Comparison of ENCODE assay signal across 16 mouse cellular contexts in genomic region chr2:94479903-94480595, GRCm38 (mm10). TPM values are rescaled to one million over a fixed set of nuclear protein-coding genes. Genes with fewer than 3 reads are reported as not detected.
A peak's percentile ranks its signal among the peaks of the same experiment; 100 is the strongest.
DNase-seq lines count a peak whose midpoint lies in the region; ATAC-seq and TF ChIP-seq lines count a peak whose summit lies in the region.
"Had no signal": no experiment of that assay in that cellular context is flagged by ENCODE, and none has a peak within 500 bp of the region (broad histone marks: within the 10 kb centered on the region; RNA-seq: fewer than 3 reads in every experiment).

No protein-coding gene starts in this region.

- ATAC-seq in frontal cortex, adult (ENCODE audit: low TSS enrichment): peak; percentile 71
- ATAC-seq in midbrain, postnatal 0 days (ENCODE audit: low FRiP score): no peak
- no peak for ATAC-seq in liver, embryonic 12.5 days
- ATAC-seq: midbrain, embryonic 15.5 days had no signal

- H3K4me3 ChIP-seq in midbrain, postnatal 0 days (ENCODE audit: low read depth, low read length): no peak overlapping the region
- no peak overlapping the region for H3K4me3 ChIP-seq in midbrain, embryonic 10.5 days
- no peak overlapping the region for H3K4me3 ChIP-seq in liver, embryonic 12.5 days
- H3K4me3 ChIP-seq: erythroblast, embryonic 14.5 days; heart, embryonic 15.5 days; hindbrain, embryonic 13.5 days; limb, embryonic 12.5 days; midbrain, embryonic 15.5 days; neural tube, embryonic 13.5 days had no signal

- H3K9me3 ChIP-seq in midbrain, postnatal 0 days (ENCODE audit: low read length): no peaks in the 10 kb centered on the region
- H3K9me3 ChIP-seq in midbrain, embryonic 10.5 days (replicated peaks): no peaks in the 10 kb centered on the region
- H3K9me3 ChIP-seq in liver, embryonic 12.5 days (replicated peaks): no peaks in the 10 kb centered on the region
- H3K9me3 ChIP-seq: heart, embryonic 15.5 days; hindbrain, embryonic 13.5 days; limb, embryonic 12.5 days; midbrain, embryonic 15.5 days; neural tube, embryonic 13.5 days had no signal

- H3K9ac ChIP-seq in midbrain, postnatal 0 days (replicated peaks; ENCODE audit: low read length, poor library complexity, severe bottlenecking): no peak overlapping the region
- no peak overlapping the region for H3K9ac ChIP-seq in liver, embryonic 12.5 days
- H3K9ac ChIP-seq: heart, embryonic 15.5 days; hindbrain, embryonic 13.5 days; limb, embryonic 12.5 days; midbrain, embryonic 15.5 days; neural tube, embryonic 13.5 days had no signal

- no peaks in the 10 kb centered on the region for H3K4me1 ChIP-seq in midbrain, postnatal 0 days (ENCODE audit: insufficient read depth, low read length)
- H3K4me1 ChIP-seq in midbrain, embryonic 10.5 days: no peaks in the 10 kb centered on the region
- no peaks in the 10 kb centered on the region for H3K4me1 ChIP-seq in liver, embryonic 12.5 days

- no peak overlapping the region for H3K27ac ChIP-seq in midbrain, postnatal 0 days (ENCODE audit: low read depth, low read length)
- H3K27ac ChIP-seq in midbrain, embryonic 10.5 days (replicated peaks): no peak overlapping the region
- no peak overlapping the region for H3K27ac ChIP-seq in liver, embryonic 12.5 days
- H3K27ac ChIP-seq: heart, embryonic 15.5 days; hindbrain, embryonic 13.5 days; limb, embryonic 12.5 days; macrophage; midbrain, embryonic 15.5 days; neural tube, embryonic 13.5 days had no signal

- intact Hi-C loops in left cerebral cortex, postnatal 4 days (cut with DNase I): loop anchor here (10.0 kb wide), 1 partner anchor 285 kb away; no protein-coding TSS in a partner anchor

- no peaks in the 10 kb centered on the region for H3K27me3 ChIP-seq in midbrain, postnatal 0 days (ENCODE audit: insufficient read depth, low read length)
- H3K27me3 ChIP-seq in midbrain, embryonic 10.5 days (ENCODE audit: low read depth, poor library complexity, severe bottlenecking): no peaks in the 10 kb centered on the region
- no peaks in the 10 kb centered on the region for H3K27me3 ChIP-seq in liver, embryonic 12.5 days (replicated peaks)
- H3K27me3 ChIP-seq: heart, embryonic 15.5 days; hindbrain, embryonic 13.5 days; limb, embryonic 12.5 days; midbrain, embryonic 15.5 days; neural tube, embryonic 13.5 days had no signal

- 81% methylated on average over 20 of the region's 20 CpGs for WGBS in midbrain, postnatal 0 days
- WGBS in midbrain, embryonic 10.5 days: 87% methylated on average over 20 of the region's 20 CpGs
- WGBS in liver, embryonic 12.5 days (ENCODE audit: insufficient replicate concordance): 66% methylated on average over 20 of the region's 20 CpGs

- H3K36me3 ChIP-seq in midbrain, postnatal 0 days (ENCODE audit: insufficient read depth, low read length): no peaks in the 10 kb centered on the region
- no peaks in the 10 kb centered on the region for H3K36me3 ChIP-seq in midbrain, embryonic 10.5 days
- H3K36me3 ChIP-seq in liver, embryonic 12.5 days: no peaks in the 10 kb centered on the region
- H3K36me3 ChIP-seq: heart, embryonic 15.5 days; hindbrain, embryonic 13.5 days; limb, embryonic 12.5 days; midbrain, embryonic 15.5 days; neural tube, embryonic 13.5 days had no signal

- no peak for DNase-seq in frontal cortex, postnatal 10 days (ENCODE audit: low spot score in 2 of 2)
- peak; percentile 82 for DNase-seq in midbrain, postnatal 0 days (ENCODE audit: low spot score)
- no peak for DNase-seq in midbrain, embryonic 10.5 days (ENCODE audit: low spot score)
- DNase-seq in cerebellum, postnatal 10 days: peak; percentile 96 to 97
- DNase-seq in left cerebral cortex, postnatal 4 days: peak; percentile 90
- no peak for DNase-seq in gastrocnemius, adult 8-10 months (ENCODE audit: low spot score in 2 of 2)
- DNase-seq: kidney, adult 2 months had no signal

- TF ChIP-seq CTCF in midbrain, postnatal 0 days (IDR thresholded peaks at IDR 0.05): no peak

- no peak overlapping the region for H3K4me2 ChIP-seq in midbrain, postnatal 0 days (ENCODE audit: low read depth, low read length, poor library complexity, severe bottlenecking)
- no peak overlapping the region for H3K4me2 ChIP-seq in liver, embryonic 12.5 days
- H3K4me2 ChIP-seq: heart, embryonic 15.5 days; hindbrain, embryonic 13.5 days; limb, embryonic 12.5 days; midbrain, embryonic 15.5 days; neural tube, embryonic 13.5 days had no signal

RNA-seq across cellular contexts. Expression of gene Api5, which starts 42.1 kb away (rescaled TPM):
- total RNA-seq in midbrain, postnatal 0 days (2014; rRNA removed): 47.4 and 56.4 TPM in 2 replicates
- 59.4 and 63.1 TPM in 2 replicates for polyA plus RNA-seq in midbrain, postnatal 0 days (2015; fragmentation: Nextera tagmentation; extraction: Ambion mirVana)
- 222 and 230 TPM in 2 replicates for polyA plus RNA-seq in midbrain, embryonic 10.5 days (2016; fragmentation: Nextera tagmentation; extraction: Ambion mirVana)
- 10 to 100 TPM; 49.0 to 53.1 TPM for total RNA-seq in left cerebral cortex, postnatal 4 days (2021)
- 10 to 100 TPM; 16.2 to 20.2 (median 17.5) TPM for total RNA-seq in gastrocnemius, adult 8-10 months (2022)
- polyA plus RNA-seq in liver, embryonic 12.5 days (2016; fragmentation: Nextera tagmentation; extraction: Ambion mirVana): 131 and 133 TPM in 2 replicates

Comparison
In these comparisons a context has a peak if more than half of its experiments do, and no peak if none do; other contexts are left out.
1. DNase-seq: peak in midbrain, postnatal 0 days (single experiment), cerebellum, postnatal 10 days (2 of 2) and left cerebral cortex, postnatal 4 days (single experiment); none in frontal cortex, postnatal 10 days (0 of 2), midbrain, embryonic 10.5 days (single experiment) and gastrocnemius, adult 8-10 months (0 of 2).